Mouse (Mus musculus): ENCODE data around the gene Wdr64.

DNA sequence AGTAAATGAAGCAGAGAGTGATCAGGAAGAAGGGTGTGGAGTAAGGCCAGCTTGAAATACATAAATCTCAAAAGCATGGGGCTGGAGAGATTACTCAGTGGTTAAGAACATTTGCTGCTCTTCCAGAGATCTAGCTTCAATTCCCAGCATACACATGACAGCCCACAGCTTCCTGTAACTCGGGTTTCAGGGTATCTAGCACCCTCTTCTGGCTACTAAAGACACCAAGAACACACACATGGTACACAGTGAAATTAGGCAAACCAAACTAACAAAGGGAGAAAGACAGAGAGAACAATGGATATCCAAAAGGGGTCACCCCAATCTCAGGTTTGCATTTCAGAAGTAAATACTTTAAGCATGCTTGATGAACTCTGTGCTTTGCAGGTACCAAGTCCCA lies 113.2 kb downstream of the Wdr64 start:
- TF ChIP-seq ZMIZ1 (IDR thresholded peaks at IDR 0.05; ENCODE audit: low read depth, low read length) (no peak), EP300 (IDR thresholded peaks at IDR 0.05; ENCODE audit: low read length) (no peak), CTCF (conservative IDR thresholded peaks at IDR 0.05 in 1 of 2, IDR thresholded peaks at IDR 0.05 in 1 of 2; ENCODE audit: low read depth in 2 of 2, low read length in 2 of 2) (peak in 1 of 2 experiments; percentile 51; a peak in 2 of 4 replicates), POLR2AphosphoS2 (IDR thresholded peaks at IDR 0.05; ENCODE audit: low read depth, low read length) (no peak), HCFC1 (IDR thresholded peaks at IDR 0.05; ENCODE audit: low read depth, low read length) (no peak), ZC3H11A (IDR thresholded peaks at IDR 0.05; ENCODE audit: low read depth, low read length) (no peak), POLR2A (IDR thresholded peaks at IDR 0.05; ENCODE audit: low read depth, low read length) (no peak), ZKSCAN1 (IDR thresholded peaks at IDR 0.05; ENCODE audit: borderline replicate concordance, low read depth, low read length) (no peak), USF2 (conservative IDR thresholded peaks at IDR 0.05; ENCODE audit: low read depth, low read length) (no peak), SMC3 (IDR thresholded peaks at IDR 0.05; ENCODE audit: low read depth, low read length) (no peak; the same call in 1 of the 2 replicates), E2F4 (IDR thresholded peaks at IDR 0.05; ENCODE audit: insufficient replicate concordance, low read depth, low read length) (no peak), MYC (IDR thresholded peaks at IDR 0.05; ENCODE audit: low read depth, low read length) (no peak), MAZ (IDR thresholded peaks at IDR 0.05; ENCODE audit: low read depth, low read length) (no peak)

Data from CH12.LX (cell line).